Mouse (Mus musculus) neural tube, embryonic 10.5 days (tissue): Measurements from ENCODE around the gene Vmn2r77.
"Not testable (repeated sequence)": the region's sequence is repeated elsewhere in the genome, so short reads cannot be mapped to it uniquely, and the experiment has no call there.

Experiments
- DNase-seq: peaks from one replicate; pipeline ENCODE4 v3.0.0-alpha.2; 2017; ENCODE audit warnings: low spot score; ENCODE audit errors: extremely low spot score

Vmn2r77 gene

DNA sequence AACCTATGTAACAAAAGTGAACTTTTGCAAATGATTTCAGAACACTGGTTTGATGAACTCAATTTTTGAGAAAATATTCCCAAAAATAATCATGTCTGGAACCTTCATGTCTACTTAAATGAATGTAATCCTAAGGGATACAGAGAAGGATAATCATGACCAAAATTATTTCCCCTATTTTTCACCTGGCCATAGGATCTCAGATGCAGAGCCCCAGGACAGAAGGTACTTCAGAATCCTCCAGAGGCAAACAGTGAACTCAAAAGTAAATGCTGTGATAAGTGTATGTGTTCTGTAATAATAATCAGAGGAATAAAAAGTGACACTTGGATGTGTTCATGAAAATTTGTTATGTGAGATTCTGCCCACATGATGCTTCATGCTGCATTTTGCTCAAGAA lies at the start of gene Vmn2r77:
Vmn2r77 (plus strand) TSS at position 301 of the 400 bp plus-strand sequence.
- no peak for DNase-seq

DNA sequence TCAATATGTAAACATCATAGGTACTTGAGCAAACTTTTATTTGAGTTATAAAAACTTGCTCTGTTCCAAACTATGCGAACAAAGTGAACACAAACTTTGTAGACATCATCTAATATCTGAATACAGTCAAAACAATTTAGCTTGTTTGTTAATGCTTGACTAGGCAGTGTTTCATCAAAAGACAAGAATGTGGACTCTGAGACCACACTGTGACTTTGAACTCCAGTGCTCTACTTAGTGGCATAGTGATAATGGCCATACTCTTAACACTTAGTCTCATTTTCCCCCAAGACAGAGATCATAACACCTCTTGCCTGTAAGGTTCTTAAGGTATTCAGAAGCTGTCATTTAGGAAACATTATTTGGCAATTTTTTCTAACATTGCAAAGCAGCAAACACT lies 34.1 kb upstream of the Vmn2r77 start:
- no peak for DNase-seq

DNA sequence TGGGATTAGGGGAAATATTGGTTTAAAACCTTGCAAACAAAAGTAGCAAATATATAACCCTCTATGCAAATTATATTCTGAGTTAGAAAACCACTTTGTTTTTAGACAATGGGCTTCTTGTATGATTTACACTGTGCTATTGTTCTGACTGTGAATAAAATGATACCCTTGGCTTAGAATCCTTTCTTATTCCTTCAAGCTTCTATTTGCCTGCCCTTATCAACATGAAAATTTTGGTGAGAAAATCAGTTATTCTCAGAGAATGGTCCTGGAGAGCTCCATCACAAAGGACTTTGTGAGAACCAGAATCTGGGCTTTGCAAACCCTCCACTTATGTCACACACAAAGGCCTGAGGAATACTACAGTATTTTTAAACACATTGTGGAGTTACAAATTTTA lies 30.2 kb upstream of the Vmn2r77 start:
- DNase-seq: no peak

DNA sequence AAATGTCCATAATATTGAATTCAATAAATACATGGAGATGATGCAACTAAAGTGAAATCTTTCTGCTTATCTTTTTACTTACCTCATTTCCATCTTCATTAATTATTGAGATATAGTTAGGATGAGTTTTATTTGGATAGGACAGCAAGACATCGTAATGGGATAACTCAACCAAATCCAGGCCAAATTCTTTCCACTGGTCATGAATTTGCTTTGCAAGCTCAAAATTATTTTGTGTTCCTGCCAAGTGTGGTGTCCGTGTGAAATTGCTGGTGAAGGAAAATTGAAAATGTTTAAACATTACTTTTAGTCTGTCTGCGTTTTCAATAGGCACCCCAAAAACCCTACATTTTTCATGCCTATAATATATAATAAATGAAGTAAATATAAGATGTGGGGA lies 23.2 kb upstream of the Vmn2r77 start:
- no peak for DNase-seq

DNA sequence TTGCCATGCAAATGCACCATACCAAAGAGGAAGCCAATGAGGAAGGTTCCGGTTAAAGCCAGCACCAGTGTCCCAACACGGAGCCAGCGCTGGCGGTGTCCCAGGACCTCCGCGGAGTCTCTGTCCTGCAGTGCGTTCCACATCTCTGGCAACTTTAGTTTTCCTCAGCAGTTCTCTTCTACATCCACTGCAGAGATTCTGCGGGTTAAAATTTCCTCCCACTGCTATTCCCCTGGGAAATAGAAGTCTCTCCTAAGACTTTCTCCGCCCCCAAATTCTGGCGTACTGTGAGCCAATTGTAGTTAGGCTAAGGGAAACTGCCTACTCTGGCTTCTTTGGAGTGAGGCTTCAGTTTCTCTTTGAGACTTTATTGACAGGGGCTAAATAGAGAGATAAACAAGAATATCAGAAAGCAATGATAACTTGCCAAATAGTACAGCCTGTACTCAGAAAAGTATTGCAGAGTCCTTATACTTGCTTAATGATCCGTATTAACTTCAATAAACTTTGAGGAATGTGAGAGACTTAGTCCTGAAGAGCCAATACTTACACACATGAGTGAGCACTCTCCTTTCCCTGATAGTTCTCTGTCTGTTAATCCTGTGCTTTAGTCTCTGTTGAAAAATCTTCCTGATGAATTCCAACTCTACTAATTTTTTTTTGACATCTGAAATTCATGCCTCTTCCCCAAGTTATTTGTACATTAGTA lies 19.1 kb upstream of the Vmn2r77 start, which contains the start of gene Folh1:
Folh1 (minus strand) TSS at position 327 of the 709 bp plus-strand sequence.
- peak; percentile 18 for DNase-seq

DNA sequence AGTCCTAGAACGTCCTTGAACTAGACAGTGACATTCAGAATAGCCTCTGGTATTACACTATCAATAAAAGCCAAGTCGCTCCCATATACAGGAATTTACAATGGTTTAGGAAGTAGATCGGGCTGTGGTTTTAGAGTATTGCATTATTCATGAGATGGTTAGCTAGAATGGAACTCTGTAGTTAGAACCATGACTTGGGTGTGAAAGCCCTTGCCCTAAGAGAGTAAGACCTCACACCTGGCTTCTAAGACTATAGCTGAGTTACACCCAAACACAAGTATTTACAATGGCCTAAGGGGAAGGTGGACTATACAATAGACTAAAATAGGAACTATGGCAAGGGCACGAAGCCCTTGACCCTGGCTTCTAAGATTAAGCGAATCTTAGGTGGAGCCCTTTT lies 20.4 kb downstream of the Vmn2r77 start:
- DNase-seq: not testable (repeated sequence)

DNA sequence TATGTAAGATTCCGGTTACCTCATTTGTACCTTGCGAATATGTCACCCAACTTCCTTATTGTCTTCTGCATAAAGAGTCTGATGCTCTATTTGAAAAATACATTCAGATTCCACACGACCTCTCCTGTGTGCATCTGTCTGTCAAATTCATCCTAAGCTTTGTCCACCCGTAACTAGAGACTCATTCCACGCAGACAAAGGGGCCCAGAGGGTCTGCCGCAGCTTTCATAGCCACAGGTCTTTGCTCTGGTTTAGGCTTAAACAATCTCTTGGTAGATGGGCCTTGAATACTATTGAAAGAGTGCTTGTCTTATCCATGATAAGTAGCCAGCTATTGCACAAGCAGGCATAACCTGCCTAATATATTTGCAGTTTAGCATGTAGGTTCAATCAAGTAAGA lies 20.9 kb downstream of the Vmn2r77 start:
- not testable (repeated sequence) for DNase-seq

DNA sequence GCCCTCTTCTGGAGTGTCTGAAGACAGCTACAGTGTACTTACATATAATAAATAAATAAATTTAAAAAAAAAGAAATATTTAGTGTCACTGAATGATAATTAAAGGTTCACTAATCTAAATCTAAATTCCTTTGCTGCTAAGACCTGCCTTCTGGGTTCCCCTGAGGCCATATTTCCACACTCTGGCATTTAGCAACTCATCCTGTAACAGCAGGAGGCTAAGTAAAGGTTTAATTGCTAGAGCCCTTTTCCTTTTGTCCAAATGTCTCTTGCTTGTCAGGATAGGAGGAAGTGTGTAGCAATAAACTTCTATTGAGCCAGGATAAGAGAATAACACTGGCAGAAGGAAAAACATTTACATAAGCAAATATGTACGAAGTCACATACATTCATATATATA lies 21.6 kb downstream of the Vmn2r77 start:
- no peak for DNase-seq
